Mouse (Mus musculus) lung, adult 2 months (tissue): ENCODE data around the gene Sema4c.

ENCODE experiments used
- CTCF ChIP-seq: fragments of 200-500 bp; IDR thresholded peaks from 2 replicates; pipeline ENCODE4 v1.5.1; 2011; ENCODE audit warnings: mild to moderate bottlenecking, low read length, control low read depth; ENCODE audit not compliant: insufficient read depth
- POLR2A ChIP-seq: fragments of 200-500 bp; IDR thresholded peaks from 2 replicates; pipeline ENCODE4 v1.6.1; 2011; ENCODE audit warnings: low read depth, mild to moderate bottlenecking, control low read depth, low read length, borderline replicate concordance; ENCODE audit errors: extremely low read depth

- no peak for TF ChIP-seq POLR2A
- no peak for TF ChIP-seq CTCF
Observed at GRCm38 (mm10) chr1:36522210-36522609, 35.9 kb downstream of the Sema4c start.
